Mouse (Mus musculus): ENCODE data around the gene Pgap1. TPM values are rescaled to one million over a fixed set of nuclear protein-coding genes. Genes with fewer than 3 reads are reported as not detected.

Gene Pgap1
- polyA plus RNA-seq, 1 experiment from 2014 or later, result 12.5 TPM

- DNase-seq (ENCODE audit: low spot score) (no peak), ATAC-seq (ENCODE audit: insufficient read depth, low FRiP score, low TSS enrichment) (no peak)
- Histone ChIP-seq H3K9me3 (ENCODE audit: control insufficient read depth, low read length) (no peaks in the 10 kb centered on the region), H3K9ac (ENCODE audit: low read length) (no peak overlapping the region), H3K36me3 (ENCODE audit: control insufficient read depth, insufficient read depth, low read length) (no peaks in the 10 kb centered on the region), H3K4me3 (ENCODE audit: low read depth, low read length) (no peak overlapping the region), H3K27me3 (ENCODE audit: control insufficient read depth, insufficient read depth, low read length) (no peaks in the 10 kb centered on the region), H3K27ac (ENCODE audit: low read depth, low read length) (no peak overlapping the region), H3K4me1 (ENCODE audit: control insufficient read depth, insufficient read depth, low read length) (no peaks in the 10 kb centered on the region), H3K4me2 (ENCODE audit: low read depth) (no peak overlapping the region)
- 91% methylated on average over 2 of the region's 2 CpGs for WGBS
Measured at GRCm38 (mm10) chr1:54492435-54492841, 65.0 kb downstream of the Pgap1 start.

- Histone ChIP-seq H3K27me3 (ENCODE audit: control insufficient read depth, insufficient read depth, low read length) (no peaks in the 10 kb centered on the region), H3K27ac (ENCODE audit: low read depth, low read length) (no peak overlapping the region), H3K36me3 (ENCODE audit: control insufficient read depth, insufficient read depth, low read length) (0 out of 2 replicates have a peak, but pooled peaks cover 2% of the 10 kb centered on the region), H3K4me1 (ENCODE audit: control insufficient read depth, insufficient read depth, low read length) (no peaks in the 10 kb centered on the region), H3K4me3 (ENCODE audit: low read depth, low read length) (no peak overlapping the region), H3K4me2 (ENCODE audit: low read depth) (no peak overlapping the region), H3K9ac (ENCODE audit: low read length) (no peak overlapping the region), H3K9me3 (ENCODE audit: control insufficient read depth, low read length) (no peaks in the 10 kb centered on the region)
- DNase-seq (ENCODE audit: low spot score), result no peak
- WGBS, result 92% methylated on average over 3 of the region's 3 CpGs
- ATAC-seq (ENCODE audit: insufficient read depth, low FRiP score, low TSS enrichment), result no peak
Measured at GRCm38 (mm10) chr1:54484744-54485420, 72.6 kb downstream of the Pgap1 start.

GRCm38 (mm10) chr1:54480491-54480890 is 77.0 kb downstream of the Pgap1 start:
- 92% methylated on average over 12 of the region's 12 CpGs for WGBS
- no peaks in the 10 kb centered on the region for H3K4me1 ChIP-seq (ENCODE audit: control insufficient read depth, insufficient read depth, low read length)
- DNase-seq (ENCODE audit: low spot score), result no peak
- H3K9me3 ChIP-seq (ENCODE audit: control insufficient read depth, low read length), result no peaks in the 10 kb centered on the region
- no peak overlapping the region for H3K27ac ChIP-seq (ENCODE audit: low read depth, low read length)
- ATAC-seq (ENCODE audit: insufficient read depth, low FRiP score, low TSS enrichment), result no peak
- no peak overlapping the region for H3K4me2 ChIP-seq (ENCODE audit: low read depth)
- H3K27me3 ChIP-seq (ENCODE audit: control insufficient read depth, insufficient read depth, low read length), result no peaks in the 10 kb centered on the region
- no peak overlapping the region for H3K4me3 ChIP-seq (ENCODE audit: low read depth, low read length)
- 0 out of 2 replicates have a peak, but pooled peaks cover 2% of the 10 kb centered on the region for H3K36me3 ChIP-seq (ENCODE audit: control insufficient read depth, insufficient read depth, low read length)
- H3K9ac ChIP-seq (ENCODE audit: low read length), result no peak overlapping the region

DNA sequence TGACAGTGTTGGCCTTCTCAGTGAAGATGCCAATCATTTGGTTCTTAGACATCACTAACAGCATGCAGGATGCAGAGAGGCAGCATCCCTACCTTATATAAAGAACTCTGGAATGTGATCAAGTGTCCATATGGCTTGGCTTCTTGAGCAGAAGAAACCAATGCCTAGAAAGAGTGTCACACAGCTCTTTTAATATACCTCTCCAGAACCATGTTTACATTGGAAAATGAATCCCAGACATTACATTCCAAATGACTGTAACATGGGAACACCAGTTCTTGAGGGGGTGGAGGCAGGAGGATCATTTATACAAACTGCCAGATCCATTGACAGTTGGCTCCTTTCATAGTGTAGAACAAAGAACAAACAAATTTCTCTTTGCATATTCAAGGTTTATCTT is 88.8 kb downstream of the Pgap1 start:
- H3K36me3 ChIP-seq (ENCODE audit: control insufficient read depth, insufficient read depth, low read length), result no peaks in the 10 kb centered on the region
- no peaks in the 10 kb centered on the region for H3K4me1 ChIP-seq (ENCODE audit: control insufficient read depth, insufficient read depth, low read length)
- no peak for ATAC-seq (ENCODE audit: insufficient read depth, low FRiP score, low TSS enrichment)
- H3K27me3 ChIP-seq (ENCODE audit: control insufficient read depth, insufficient read depth, low read length), result no peaks in the 10 kb centered on the region
- no peak overlapping the region for H3K27ac ChIP-seq (ENCODE audit: low read depth, low read length)
- no peak overlapping the region for H3K4me3 ChIP-seq (ENCODE audit: low read depth, low read length)
- H3K4me2 ChIP-seq (ENCODE audit: low read depth), result no peak overlapping the region
- no peaks in the 10 kb centered on the region for H3K9me3 ChIP-seq (ENCODE audit: control insufficient read depth, low read length)
- no peak overlapping the region for H3K9ac ChIP-seq (ENCODE audit: low read length)
- no peak for DNase-seq (ENCODE audit: low spot score)

GRCm38 (mm10) chr1:54467366-54467765 is 90.1 kb downstream of the Pgap1 start:
- no peak overlapping the region for H3K27ac ChIP-seq (ENCODE audit: low read depth, low read length)
- H3K4me3 ChIP-seq (ENCODE audit: low read depth, low read length), result no peak overlapping the region
- ATAC-seq (ENCODE audit: insufficient read depth, low FRiP score, low TSS enrichment) (no peak), DNase-seq (ENCODE audit: low spot score) (no peak)
- WGBS, result 96% methylated on average over 1 of the region's 1 CpGs
- H3K4me2 ChIP-seq (ENCODE audit: low read depth), result no peak overlapping the region
- H3K4me1 ChIP-seq (ENCODE audit: control insufficient read depth, insufficient read depth, low read length), result no peaks in the 10 kb centered on the region
- H3K9ac ChIP-seq (ENCODE audit: low read length), result no peak overlapping the region
- no peaks in the 10 kb centered on the region for H3K36me3 ChIP-seq (ENCODE audit: control insufficient read depth, insufficient read depth, low read length)
- H3K9me3 ChIP-seq (ENCODE audit: control insufficient read depth, low read length), result no peaks in the 10 kb centered on the region
- no peaks in the 10 kb centered on the region for H3K27me3 ChIP-seq (ENCODE audit: control insufficient read depth, insufficient read depth, low read length)

- Histone ChIP-seq H3K4me3 (ENCODE audit: low read depth, low read length) (no peak overlapping the region), H3K9ac (ENCODE audit: low read length) (no peak overlapping the region), H3K9me3 (ENCODE audit: control insufficient read depth, low read length) (no peaks in the 10 kb centered on the region), H3K27me3 (ENCODE audit: control insufficient read depth, insufficient read depth, low read length) (no peaks in the 10 kb centered on the region), H3K4me1 (ENCODE audit: control insufficient read depth, insufficient read depth, low read length) (no peaks in the 10 kb centered on the region), H3K4me2 (ENCODE audit: low read depth) (no peak overlapping the region), H3K36me3 (ENCODE audit: control insufficient read depth, insufficient read depth, low read length) (no peaks in the 10 kb centered on the region), H3K27ac (ENCODE audit: low read depth, low read length) (no peak overlapping the region)
- ATAC-seq (ENCODE audit: insufficient read depth, low FRiP score, low TSS enrichment), result no peak
- DNase-seq (ENCODE audit: low spot score), result no peak
- WGBS, result 85% methylated on average over 2 of the region's 2 CpGs
Measured at GRCm38 (mm10) chr1:54452116-54452515, 105.4 kb downstream of the Pgap1 start.

DNA sequence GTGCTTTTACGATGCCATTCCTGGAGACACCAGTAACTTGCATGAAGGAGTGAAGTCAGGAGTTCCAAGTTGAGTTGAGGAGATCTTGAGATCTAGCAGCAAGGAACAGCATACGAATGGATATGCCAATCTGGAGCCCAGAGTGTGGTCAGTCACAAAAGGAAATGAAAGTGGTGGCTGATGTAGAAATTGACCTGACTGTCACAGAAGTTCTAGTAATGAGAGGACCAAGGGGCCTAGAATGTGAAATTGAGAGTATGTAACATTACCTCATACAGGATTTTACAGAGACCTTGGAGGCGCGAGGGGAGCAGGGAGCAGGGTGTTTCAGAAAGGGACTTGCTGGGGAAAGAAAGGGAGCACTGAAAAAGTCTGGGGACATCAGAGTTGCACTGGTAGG is 108.7 kb downstream of the Pgap1 start:
- no peak for ATAC-seq (ENCODE audit: insufficient read depth, low FRiP score, low TSS enrichment)
- WGBS, result 83% methylated on average over 4 of the region's 4 CpGs

GRCm38 (mm10) chr1:54443641-54444040 is 113.8 kb downstream of the Pgap1 start:
- Histone ChIP-seq H3K9ac (ENCODE audit: low read length) (no peak overlapping the region), H3K27me3 (ENCODE audit: control insufficient read depth, insufficient read depth, low read length) (no peaks in the 10 kb centered on the region), H3K9me3 (ENCODE audit: control insufficient read depth, low read length) (no peaks in the 10 kb centered on the region), H3K27ac (ENCODE audit: low read depth, low read length) (no peak overlapping the region), H3K4me3 (ENCODE audit: low read depth, low read length) (no peak overlapping the region), H3K36me3 (ENCODE audit: control insufficient read depth, insufficient read depth, low read length) (no peaks in the 10 kb centered on the region), H3K4me1 (ENCODE audit: control insufficient read depth, insufficient read depth, low read length) (no peaks in the 10 kb centered on the region), H3K4me2 (ENCODE audit: low read depth) (no peak overlapping the region)
- DNase-seq (ENCODE audit: low spot score), result no peak
- ATAC-seq (ENCODE audit: insufficient read depth, low FRiP score, low TSS enrichment), result no peak
- 56% methylated on average over 7 of the region's 7 CpGs for WGBS

More for the DNA sequence above, 108.7 kb downstream of the Pgap1 start:
- no peak for DNase-seq (ENCODE audit: low spot score)
- no peak overlapping the region for H3K4me3 ChIP-seq (ENCODE audit: low read depth, low read length)
- H3K27ac ChIP-seq (ENCODE audit: low read depth, low read length), result no peak overlapping the region
- H3K9me3 ChIP-seq (ENCODE audit: control insufficient read depth, low read length), result no peaks in the 10 kb centered on the region
- no peak overlapping the region for H3K4me2 ChIP-seq (ENCODE audit: low read depth)
- H3K4me1 ChIP-seq (ENCODE audit: control insufficient read depth, insufficient read depth, low read length), result no peaks in the 10 kb centered on the region
- H3K27me3 ChIP-seq (ENCODE audit: control insufficient read depth, insufficient read depth, low read length), result no peaks in the 10 kb centered on the region
- no peak overlapping the region for H3K9ac ChIP-seq (ENCODE audit: low read length)
- no peaks in the 10 kb centered on the region for H3K36me3 ChIP-seq (ENCODE audit: control insufficient read depth, insufficient read depth, low read length)

DNA sequence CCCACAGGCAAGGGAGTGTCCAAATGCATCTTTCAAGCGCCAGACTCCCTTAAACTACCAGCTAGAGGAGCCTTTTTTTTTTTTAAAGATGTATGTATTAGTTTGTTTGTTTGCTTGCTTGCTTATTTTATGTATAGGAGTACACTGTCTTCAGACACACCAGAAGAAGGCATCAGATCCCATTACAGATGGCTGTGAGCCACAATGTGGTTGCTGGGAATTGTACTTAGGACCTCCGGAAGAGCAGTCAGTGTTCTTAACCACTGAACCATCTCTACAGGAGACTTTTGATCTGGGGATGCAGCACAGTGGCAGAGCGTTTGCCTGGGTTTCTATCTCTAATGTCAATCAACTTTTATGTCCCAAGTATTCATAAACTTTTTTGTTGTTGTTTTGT is 118.4 kb downstream of the Pgap1 start:
- WGBS, result 60% methylated on average over 3 of the region's 3 CpGs
- DNase-seq (ENCODE audit: low spot score), result no peak
- ATAC-seq (ENCODE audit: insufficient read depth, low FRiP score, low TSS enrichment), result peak; percentile 29; the same call in 1 of the 2 replicates

More for the DNA sequence above, 118.4 kb downstream of the Pgap1 start:
- Histone ChIP-seq H3K4me1 (ENCODE audit: control insufficient read depth, insufficient read depth, low read length) (no peaks in the 10 kb centered on the region; the same call in 1 of the 2 replicates), H3K4me2 (ENCODE audit: low read depth) (peak overlapping the region; percentile 65; the same call in 1 of the 2 replicates), H3K9ac (ENCODE audit: low read length) (peak overlapping the region; percentile 89), H3K36me3 (ENCODE audit: control insufficient read depth, insufficient read depth, low read length) (no peaks in the 10 kb centered on the region), H3K27me3 (ENCODE audit: control insufficient read depth, insufficient read depth, low read length) (no peaks in the 10 kb centered on the region), H3K9me3 (ENCODE audit: control insufficient read depth, low read length) (no peaks in the 10 kb centered on the region), H3K27ac (ENCODE audit: low read depth, low read length) (no peak overlapping the region), H3K4me3 (ENCODE audit: low read depth, low read length) (peak overlapping the region; percentile 76)

Data from neural tube, embryonic 11.5 days (tissue).